Comparison of ENCODE assay signal across 8 mouse cellular contexts in genomic region chr17:23806867-23807266, GRCm38 (mm10). TPM values are rescaled to one million over a fixed set of nuclear protein-coding genes. Genes with fewer than 3 reads are reported as not detected.
DNase-seq lines count a peak whose midpoint lies in the region; ATAC-seq and TF ChIP-seq lines count a peak whose summit lies in the region.

No protein-coding gene starts in this region.

- no peak for TF ChIP-seq POLR2A in lung, adult 2 months (IDR thresholded peaks at IDR 0.05; ENCODE audit: borderline replicate concordance, extremely low read depth, low read depth, low read length)
- TF ChIP-seq POLR2A in myocyte (IDR thresholded peaks at IDR 0.05; ENCODE audit: insufficient read length, low read depth), result peak; percentile 8

- no peak for ATAC-seq in heart, embryonic 13.5 days (ENCODE audit: extremely low read depth, insufficient number of reproducible peaks, low FRiP score, low TSS enrichment)

- H3K27me3 ChIP-seq in heart, embryonic 13.5 days (replicated peaks), result no peaks in the 10 kb centered on the region
- no peaks in the 10 kb centered on the region for H3K27me3 ChIP-seq in myocyte (ENCODE audit: control insufficient read depth, insufficient read depth, insufficient read length)

- peak; percentile 60 to 68 for DNase-seq in lung, adult 18-20 months
- DNase-seq in lung, adult 2 months, result no peak
- peak; percentile 62 for DNase-seq in adrenal gland, postnatal 25 days
- DNase-seq in kidney, postnatal 14 days, result peak; percentile 63
- DNase-seq in Muller cell, postnatal 12 days (ENCODE audit: inconsistent ontology term), result no peak
- no peak for DNase-seq in thymus, postnatal 25 days

- no peaks in the 10 kb centered on the region for H3K9me3 ChIP-seq in heart, embryonic 13.5 days

- TF ChIP-seq CTCF in lung, adult 2 months (IDR thresholded peaks at IDR 0.05; ENCODE audit: insufficient read depth, low read length), result no peak

- peak overlapping the region; percentile 30; the same call in 1 of the 2 replicates for H3K27ac ChIP-seq in heart, embryonic 13.5 days (replicated peaks)

- no peak overlapping the region for H3ac ChIP-seq in myocyte (ENCODE audit: control insufficient read depth, insufficient read length)

- H3K9ac ChIP-seq in heart, embryonic 13.5 days, result peak overlapping the region; percentile 99

- peaks cover 74% of the 10 kb centered on the region for H3K79me2 ChIP-seq in myocyte (ENCODE audit: control insufficient read depth, insufficient read depth)

- no peak overlapping the region for H3K4me3 ChIP-seq in lung, adult 2 months (replicated peaks; ENCODE audit: extremely low read depth, low read depth, low read length)
- peak overlapping the region; percentile 86; the same call in 1 of the 2 replicates for H3K4me3 ChIP-seq in heart, embryonic 13.5 days
- no peak overlapping the region for H3K4me3 ChIP-seq in myocyte

- peaks cover 52% of the 10 kb centered on the region for H3K36me3 ChIP-seq in heart, embryonic 13.5 days
- H3K36me3 ChIP-seq in myocyte (ENCODE audit: control insufficient read depth, insufficient read depth), result peaks cover 43% of the 10 kb centered on the region

- H3K4me2 ChIP-seq in heart, embryonic 13.5 days, result peak overlapping the region; percentile 92
- H3K4me2 ChIP-seq in myocyte (ENCODE audit: low read depth), result no peak overlapping the region

- WGBS in lung, adult 2 months, result 42% methylated on average over 25 of the region's 25 CpGs
- 73% methylated on average over 25 of the region's 25 CpGs for WGBS in heart, embryonic 13.5 days

- peaks cover 16% of the 10 kb centered on the region for H3K4me1 ChIP-seq in lung, adult 2 months (ENCODE audit: control insufficient read depth, insufficient read depth, low read length)
- H3K4me1 ChIP-seq in heart, embryonic 13.5 days, result peaks cover 35% of the 10 kb centered on the region

TF ChIP-seq in myocyte, 11 proteins besides CTCF, POLR2A, EP300 and RAD21:
- TF ChIP-seq SRF (IDR thresholded peaks at IDR 0.05; ENCODE audit: control insufficient read depth, insufficient read length, low read depth) (no peak), CEBPB (IDR thresholded peaks at IDR 0.05; ENCODE audit: insufficient read depth, poor library complexity, severe bottlenecking) (no peak), TCF3 (IDR thresholded peaks at IDR 0.05; ENCODE audit: insufficient read length, low read depth) (no peak), TCF12 (IDR thresholded peaks at IDR 0.05; ENCODE audit: insufficient read depth, poor library complexity, severe bottlenecking) (no peak), MYOG (IDR thresholded peaks at IDR 0.05; ENCODE audit: control insufficient read depth in 1 of 3, insufficient read depth in 1 of 3, insufficient read length in 2 of 3, low read depth in 2 of 3) (no peak), MAX (IDR thresholded peaks at IDR 0.05; ENCODE audit: low read depth) (no peak)

RNA-seq across cellular contexts. Expression of gene Srrm2, which starts 16.5 kb away (rescaled TPM):
- polyA plus RNA-seq in lung, adult 2 months (2012; rRNA removed), result 538 and 681 TPM in 2 replicates
- 825 and 1,016 TPM in 2 replicates for total RNA-seq in adrenal gland, postnatal 25 days (2021)
- 319 and 327 TPM in 2 replicates for polyA plus RNA-seq in heart, embryonic 13.5 days (2015; fragmentation: Nextera tagmentation; extraction: Ambion mirVana)
- 58.2 TPM for polyA plus RNA-seq in myocyte (2012; fragmentation: generic; extraction: Trizol)

RNA-seq across cellular contexts. Expression of gene Flywch2, which starts 21.0 kb away (rescaled TPM):
- 8.0 and 8.8 TPM in 2 replicates for polyA plus RNA-seq in lung, adult 2 months (2012; rRNA removed)
- total RNA-seq in adrenal gland, postnatal 25 days (2021), result 4.9 and 7.6 TPM in 2 replicates
- 5.8 and 7.4 TPM in 2 replicates for polyA plus RNA-seq in heart, embryonic 13.5 days (2015; fragmentation: Nextera tagmentation; extraction: Ambion mirVana)
- 0.42 TPM for polyA plus RNA-seq in myocyte (2012; fragmentation: generic; extraction: Trizol)

RNA-seq across cellular contexts. Expression of gene Elob, which starts 22.1 kb away (rescaled TPM):
- polyA plus RNA-seq in lung, adult 2 months (2012; rRNA removed), result 470 and 498 TPM in 2 replicates
- total RNA-seq in adrenal gland, postnatal 25 days (2021), result 350 and 361 TPM in 2 replicates
- 875 and 1,018 TPM in 2 replicates for polyA plus RNA-seq in heart, embryonic 13.5 days (2015; fragmentation: Nextera tagmentation; extraction: Ambion mirVana)
- 986 TPM for polyA plus RNA-seq in myocyte (2012; fragmentation: generic; extraction: Trizol)

RNA-seq across cellular contexts. Expression of gene Prss33, which starts 29.0 kb away (rescaled TPM):
- polyA plus RNA-seq in lung, adult 2 months (2012; rRNA removed), result not detected in 2 replicates
- not detected in 2 replicates for total RNA-seq in adrenal gland, postnatal 25 days (2021)
- polyA plus RNA-seq in heart, embryonic 13.5 days (2015; fragmentation: Nextera tagmentation; extraction: Ambion mirVana), result not detected in 2 replicates
- polyA plus RNA-seq in myocyte (2012; fragmentation: generic; extraction: Trizol), result not detected

RNA-seq across cellular contexts. Expression of gene Flywch1, which starts 35.5 kb away (rescaled TPM):
- polyA plus RNA-seq in lung, adult 2 months (2012; rRNA removed), result 37.1 and 39.1 TPM in 2 replicates
- total RNA-seq in adrenal gland, postnatal 25 days (2021), result 47.9 and 56.3 TPM in 2 replicates
- polyA plus RNA-seq in heart, embryonic 13.5 days (2015; fragmentation: Nextera tagmentation; extraction: Ambion mirVana), result 52.1 and 54.1 TPM in 2 replicates
- polyA plus RNA-seq in myocyte (2012; fragmentation: generic; extraction: Trizol), result 43.5 TPM

Comparison
In these comparisons a context has a peak if more than half of its experiments do, and no peak if none do; other contexts are left out.
1. DNase-seq: peak in lung, adult 18-20 months (2 of 2), adrenal gland, postnatal 25 days (single experiment) and kidney, postnatal 14 days (single experiment); none in lung, adult 2 months (single experiment), Muller cell, postnatal 12 days (single experiment) and thymus, postnatal 25 days (single experiment).